Mouse (Mus musculus) right cerebral cortex, adult 18-20 months (tissue): ENCODE measurements around the gene Slc7a1.

Experiments
- DNase-seq: peaks from one replicate; pipeline ENCODE4 v3.0.0; 2022; ENCODE audit warnings: mixed read lengths

Gene Slc7a1

GRCm38 (mm10) chr5:148314931-148315330 lies 84.8 kb downstream of the Slc7a1 start:
- no peak for DNase-seq

GRCm38 (mm10) chr5:148312443-148312842 lies 87.3 kb downstream of the Slc7a1 start:
- DNase-seq, result no peak

GRCm38 (mm10) chr5:148310790-148311189 lies 88.9 kb downstream of the Slc7a1 start:
- no peak for DNase-seq

GRCm38 (mm10) chr5:148304112-148304511 lies 95.6 kb downstream of the Slc7a1 start:
- DNase-seq, result no peak

GRCm38 (mm10) chr5:148302968-148303367 lies 96.7 kb downstream of the Slc7a1 start:
- no peak for DNase-seq

GRCm38 (mm10) chr5:148293346-148293745 lies 106.4 kb downstream of the Slc7a1 start:
- DNase-seq, result no peak

- DNase-seq, result no peak
These were observed 106.8 kb downstream of the Slc7a1 start for GRCm38 (mm10) chr5:148292862-148293261.

- no peak for DNase-seq
These were observed 109.8 kb downstream of the Slc7a1 start for GRCm38 (mm10) chr5:148289951-148290350.

- no peak for DNase-seq
These were observed 110.9 kb downstream of the Slc7a1 start for GRCm38 (mm10) chr5:148288804-148289203.

GRCm38 (mm10) chr5:148287529-148287928 lies 112.2 kb downstream of the Slc7a1 start:
- no peak for DNase-seq

- DNase-seq, result no peak
These were observed 116.1 kb downstream of the Slc7a1 start for GRCm38 (mm10) chr5:148283584-148283983.

GRCm38 (mm10) chr5:148283177-148283576 lies 116.5 kb downstream of the Slc7a1 start:
- no peak for DNase-seq

GRCm38 (mm10) chr5:148282631-148283030 lies 117.1 kb downstream of the Slc7a1 start:
- peak; percentile 69 for DNase-seq

GRCm38 (mm10) chr5:148282093-148282492 lies 117.6 kb downstream of the Slc7a1 start:
- no peak for DNase-seq

GRCm38 (mm10) chr5:148280321-148280720 lies 119.4 kb downstream of the Slc7a1 start:
- no peak for DNase-seq

- no peak for DNase-seq
These were observed 121.5 kb downstream of the Slc7a1 start for GRCm38 (mm10) chr5:148278233-148278632.
